Comparison of ENCODE assay signal across 23 mouse cellular contexts in the genomic region with DNA sequence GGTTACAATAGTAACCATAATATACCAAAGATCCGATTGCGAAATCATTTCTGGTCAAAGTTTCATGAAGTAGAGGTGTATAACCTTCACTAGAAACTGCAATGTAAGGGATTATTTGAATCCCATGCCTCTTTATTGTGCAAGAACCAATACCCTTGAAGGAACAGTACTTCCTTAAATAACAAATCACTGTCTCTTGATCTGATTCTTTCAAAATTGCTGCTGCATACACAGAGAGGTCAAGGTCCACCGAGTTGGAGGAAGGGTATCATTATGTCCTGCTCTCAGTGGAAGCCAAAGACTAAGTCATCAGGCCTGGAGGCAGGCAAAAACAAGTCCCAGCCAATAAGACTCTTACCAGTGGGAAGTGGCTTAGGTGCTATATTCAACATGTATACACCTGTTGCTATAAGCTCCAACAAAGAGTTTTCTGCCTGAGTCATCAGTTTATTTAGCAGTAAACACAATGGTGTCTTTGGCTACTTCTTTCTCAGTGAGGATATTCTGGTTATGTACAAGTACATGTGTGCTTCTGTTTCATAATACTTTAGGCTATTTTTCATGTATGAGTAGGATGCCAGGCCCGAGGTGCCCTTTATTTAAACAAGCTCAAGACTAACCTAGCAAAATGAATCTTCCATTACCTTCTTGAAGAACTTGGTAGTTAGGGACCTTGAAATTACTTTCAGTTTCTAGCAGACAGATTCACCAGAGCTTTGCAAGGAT. TPM values are rescaled to one million over a fixed set of nuclear protein-coding genes. Genes with fewer than 3 reads are reported as not detected.
A peak's percentile ranks its signal among the peaks of the same experiment; 100 is the strongest.
DNase-seq lines count a peak whose midpoint lies in the region; ATAC-seq and TF ChIP-seq lines count a peak whose summit lies in the region.
"Had no signal": no experiment of that assay in that cellular context is flagged by ENCODE, and none has a peak within 500 bp of the region (broad histone marks: within the 10 kb centered on the region; RNA-seq: fewer than 3 reads in every experiment).

No protein-coding gene starts in this region.

- H3K27me3 ChIP-seq in liver, adult 2 months (ENCODE audit: control insufficient read depth, insufficient read depth, low read length) = no peaks in the 10 kb centered on the region
- no peaks in the 10 kb centered on the region for H3K27me3 ChIP-seq in intestine, embryonic 16.5 days (replicated peaks; ENCODE audit: control insufficient read depth, insufficient read depth, low read length)
- H3K27me3 ChIP-seq: limb, embryonic 12.5 days had no signal

- no peak for TF ChIP-seq CTCF in liver, adult 2 months (IDR thresholded peaks at IDR 0.05; ENCODE audit: low read depth, low read length)

- H3K9me3 ChIP-seq in intestine, embryonic 16.5 days (ENCODE audit: control insufficient read depth, low read length) = no peaks in the 10 kb centered on the region
- H3K9me3 ChIP-seq: embryonic facial prominence, embryonic 10.5 days; limb, embryonic 12.5 days had no signal

- ATAC-seq in activated CD4-positive, CD25-positive, alpha-beta regulatory T cell, adult 4 months = peak; percentile 61
- peak; percentile 92 for ATAC-seq in intestine, embryonic 16.5 days

- DNase-seq in liver, adult 2 months (ENCODE audit: extremely low read depth, low read depth, low spot score) = peak; percentile 57
- DNase-seq in liver = no peak
- DNase-seq in natural killer cell, adult 2 months (ENCODE audit: low spot score in 2 of 2) = peak; percentile 45 to 63
- no peak for DNase-seq in kidney, adult 8-10 months
- no peak for DNase-seq in MN1 (ENCODE audit: low spot score)
- DNase-seq in adrenal gland, postnatal 14 days = no peak
- DNase-seq: cerebellum, adult 11-12 months; cerebellum, postnatal 36 days; forebrain, postnatal 0 days; gastrocnemius, adult 2 months; heart, adult 11 months; lung, adult 2 months; lung, postnatal 36 days; midbrain, embryonic 14.5 days; right cerebral cortex, postnatal 25 days; thymus, postnatal 36 days had no signal

- no peak overlapping the region for H3K9ac ChIP-seq in liver, adult 2 months (ENCODE audit: low read depth, low read length)
- H3K9ac ChIP-seq in intestine, embryonic 16.5 days (ENCODE audit: low read depth, low read length) = no peak overlapping the region
- H3K9ac ChIP-seq: forebrain, postnatal 0 days; limb, embryonic 12.5 days had no signal

- H3K4me3 ChIP-seq in liver, adult 2 months (ENCODE audit: insufficient read depth, low read depth, low read length) = no peak overlapping the region
- no peak overlapping the region for H3K4me3 ChIP-seq in intestine, embryonic 16.5 days (ENCODE audit: low read length)
- H3K4me3 ChIP-seq: embryonic facial prominence, embryonic 10.5 days; erythroblast, embryonic 14.5 days; gastrocnemius, adult 2 months; left cerebral cortex, adult 2 months; limb, embryonic 12.5 days had no signal

- peaks cover 3% of the 10 kb centered on the region; the same call in 1 of the 2 replicates for H3K4me1 ChIP-seq in liver, adult 2 months (ENCODE audit: control insufficient read depth, insufficient read depth, low read length)
- H3K4me1 ChIP-seq in intestine, embryonic 16.5 days (ENCODE audit: control insufficient read depth, insufficient read depth, low read length) = 0 out of 2 replicates have a peak, but pooled peaks cover 2% of the 10 kb centered on the region
- H3K4me1 ChIP-seq: embryonic facial prominence, embryonic 10.5 days had no signal

- H3K27ac ChIP-seq in liver, adult 2 months (replicated peaks; ENCODE audit: insufficient read depth, low read depth, low read length) = no peak overlapping the region
- H3K27ac ChIP-seq in intestine, embryonic 16.5 days (ENCODE audit: low read length) = peak overlapping the region; percentile 15; the same call in 1 of the 2 replicates
- H3K27ac ChIP-seq: embryonic facial prominence, embryonic 10.5 days; gastrocnemius, adult 2 months; kidney, postnatal 0 days; left cerebral cortex, adult 2 months; limb, embryonic 12.5 days had no signal

- H3K79me2 ChIP-seq in liver, adult 2 months (ENCODE audit: control insufficient read depth, insufficient read depth, low read length) = no peaks in the 10 kb centered on the region

- no peaks in the 10 kb centered on the region for H3K36me3 ChIP-seq in liver, adult 2 months (ENCODE audit: control insufficient read depth, insufficient read depth, low read length)
- no peaks in the 10 kb centered on the region for H3K36me3 ChIP-seq in intestine, embryonic 16.5 days (ENCODE audit: control insufficient read depth, insufficient read depth, low read length)
- H3K36me3 ChIP-seq: embryonic facial prominence, embryonic 10.5 days; limb, embryonic 12.5 days had no signal

- H3K4me2 ChIP-seq in intestine, embryonic 16.5 days (ENCODE audit: low read depth, low read length) = no peak overlapping the region
- H3K4me2 ChIP-seq: limb, embryonic 12.5 days had no signal

- TF ChIP-seq POLR2A in liver, adult 2 months (IDR thresholded peaks at IDR 0.05; ENCODE audit: extremely low read depth, insufficient read depth, low read length) = no peak

- WGBS in liver, adult 2 months = 81% methylated on average over 4 of the region's 4 CpGs
- WGBS in intestine, embryonic 16.5 days = 79% methylated on average over 4 of the region's 4 CpGs

RNA-seq across cellular contexts. Expression of a gene that starts 13.5 kb away (rescaled TPM):
- 107 and 111 TPM in 2 replicates for total RNA-seq in liver, adult 2 months (2014; rRNA removed)
- 22.6 and 27.3 TPM in 2 replicates for polyA plus RNA-seq in liver, adult 2 months (2012; rRNA removed)
- 100 to 1,000 TPM; 667 to 875 TPM for polyA plus RNA-seq in activated CD4-positive, CD25-positive, alpha-beta regulatory T cell, adult 4 months (2017; shearing (Covaris generic))
- 94.3 and 98.2 TPM in 2 replicates for polyA plus RNA-seq in intestine, embryonic 16.5 days (2015; fragmentation: Nextera tagmentation; extraction: Ambion mirVana)
- total RNA-seq in adrenal gland, postnatal 14 days (2021) = 355 and 386 TPM in 2 replicates

Comparison
In these comparisons a context has a peak if more than half of its experiments do, and no peak if none do; other contexts are left out.
1. DNase-seq: peak in liver, adult 2 months (single experiment) and natural killer cell, adult 2 months (2 of 2); none in liver (single experiment), kidney, adult 8-10 months (0 of 2), MN1 (single experiment) and adrenal gland, postnatal 14 days (single experiment).